Mouse (Mus musculus): ENCODE measurements around the gene Syt14. TPM values are rescaled to one million over a fixed set of nuclear protein-coding genes. Genes with fewer than 3 reads are reported as not detected.

Syt14 gene
- polyA plus RNA-seq, 1 experiment from 2014 or later = 1.5 TPM

GRCm38 (mm10) chr1:192994179-192994873 is 41.2 kb downstream of the Syt14 start:
- Histone ChIP-seq H3K27me3 (ENCODE audit: insufficient read depth, low read length) (no peaks in the 10 kb centered on the region), H3K36me3 (ENCODE audit: insufficient read depth, low read length) (no peaks in the 10 kb centered on the region), H3K4me2 (replicated peaks; ENCODE audit: low read depth, low read length) (no peak overlapping the region), H3K4me1 (ENCODE audit: insufficient read depth, low read length) (no peaks in the 10 kb centered on the region), H3K9ac (replicated peaks; ENCODE audit: low read length) (no peak overlapping the region), H3K4me3 (ENCODE audit: low read length) (no peak overlapping the region), H3K27ac (ENCODE audit: low read length) (no peak overlapping the region), H3K9me3 (ENCODE audit: low read length) (no peaks in the 10 kb centered on the region)
- no peak for ATAC-seq (ENCODE audit: low FRiP score, low TSS enrichment)
- WGBS = 90% methylated on average over 2 of the region's 2 CpGs

GRCm38 (mm10) chr1:192993491-192993890 is 42.1 kb downstream of the Syt14 start:
- H3K4me2 ChIP-seq (replicated peaks; ENCODE audit: low read depth, low read length) = no peak overlapping the region
- H3K4me3 ChIP-seq (ENCODE audit: low read length) = no peak overlapping the region
- H3K4me1 ChIP-seq (ENCODE audit: insufficient read depth, low read length) = no peaks in the 10 kb centered on the region
- no peak for ATAC-seq (ENCODE audit: low FRiP score, low TSS enrichment)
- no peaks in the 10 kb centered on the region for H3K36me3 ChIP-seq (ENCODE audit: insufficient read depth, low read length)
- H3K27me3 ChIP-seq (ENCODE audit: insufficient read depth, low read length) = no peaks in the 10 kb centered on the region
- no peak overlapping the region for H3K9ac ChIP-seq (replicated peaks; ENCODE audit: low read length)
- H3K9me3 ChIP-seq (ENCODE audit: low read length) = no peaks in the 10 kb centered on the region
- H3K27ac ChIP-seq (ENCODE audit: low read length) = no peak overlapping the region

- no peak for ATAC-seq (ENCODE audit: low FRiP score, low TSS enrichment)
- WGBS = 88% methylated on average over 3 of the region's 3 CpGs
- Histone ChIP-seq H3K4me3 (ENCODE audit: low read length) (no peak overlapping the region), H3K9ac (replicated peaks; ENCODE audit: low read length) (no peak overlapping the region), H3K36me3 (ENCODE audit: insufficient read depth, low read length) (no peaks in the 10 kb centered on the region), H3K27ac (ENCODE audit: low read length) (no peak overlapping the region), H3K4me2 (replicated peaks; ENCODE audit: low read depth, low read length) (no peak overlapping the region), H3K4me1 (ENCODE audit: insufficient read depth, low read length) (no peaks in the 10 kb centered on the region), H3K27me3 (ENCODE audit: insufficient read depth, low read length) (no peaks in the 10 kb centered on the region), H3K9me3 (ENCODE audit: low read length) (no peaks in the 10 kb centered on the region)
Measured at GRCm38 (mm10) chr1:192987203-192987602, 48.4 kb downstream of the Syt14 start.

GRCm38 (mm10) chr1:192986481-192986880 is 49.1 kb downstream of the Syt14 start:
- no peak overlapping the region for H3K27ac ChIP-seq (ENCODE audit: low read length)
- ATAC-seq (ENCODE audit: low FRiP score, low TSS enrichment) = no peak
- 82% methylated on average over 3 of the region's 3 CpGs for WGBS
- H3K4me2 ChIP-seq (replicated peaks; ENCODE audit: low read depth, low read length) = no peak overlapping the region
- no peaks in the 10 kb centered on the region for H3K36me3 ChIP-seq (ENCODE audit: insufficient read depth, low read length)
- no peak overlapping the region for H3K4me3 ChIP-seq (ENCODE audit: low read length)
- H3K9ac ChIP-seq (replicated peaks; ENCODE audit: low read length) = no peak overlapping the region
- no peaks in the 10 kb centered on the region for H3K4me1 ChIP-seq (ENCODE audit: insufficient read depth, low read length)
- H3K9me3 ChIP-seq (ENCODE audit: low read length) = no peaks in the 10 kb centered on the region
- no peaks in the 10 kb centered on the region for H3K27me3 ChIP-seq (ENCODE audit: insufficient read depth, low read length)

DNA sequence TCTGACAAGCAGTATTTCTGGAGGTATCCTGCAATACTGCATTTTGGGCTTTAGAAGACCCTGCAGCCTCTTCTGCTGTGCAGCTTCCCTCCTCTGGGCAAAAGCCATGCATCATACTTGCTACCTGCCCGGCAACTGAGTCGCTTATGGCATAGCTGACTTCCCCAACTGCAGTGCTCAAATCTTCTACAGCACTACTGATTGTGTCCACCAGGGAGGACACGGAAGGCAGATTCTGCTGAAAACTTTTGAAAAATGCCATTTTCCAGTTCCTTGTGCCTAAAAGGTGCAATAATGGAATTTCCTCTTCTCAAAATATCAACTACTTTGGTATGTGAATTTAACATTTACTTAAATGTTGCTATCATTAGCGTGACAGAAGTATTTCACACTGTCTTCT is 51.2 kb downstream of the Syt14 start:
- H3K4me2 ChIP-seq (replicated peaks; ENCODE audit: low read depth, low read length) = no peak overlapping the region
- no peak overlapping the region for H3K27ac ChIP-seq (ENCODE audit: low read length)
- no peaks in the 10 kb centered on the region for H3K36me3 ChIP-seq (ENCODE audit: insufficient read depth, low read length)
- H3K27me3 ChIP-seq (ENCODE audit: insufficient read depth, low read length) = no peaks in the 10 kb centered on the region
- H3K4me3 ChIP-seq (ENCODE audit: low read length) = no peak overlapping the region
- no peaks in the 10 kb centered on the region for H3K9me3 ChIP-seq (ENCODE audit: low read length)
- 92% methylated on average over 4 of the region's 4 CpGs for WGBS
- no peak for ATAC-seq (ENCODE audit: low FRiP score, low TSS enrichment)
- no peaks in the 10 kb centered on the region for H3K4me1 ChIP-seq (ENCODE audit: insufficient read depth, low read length)
- no peak overlapping the region for H3K9ac ChIP-seq (replicated peaks; ENCODE audit: low read length)

DNA sequence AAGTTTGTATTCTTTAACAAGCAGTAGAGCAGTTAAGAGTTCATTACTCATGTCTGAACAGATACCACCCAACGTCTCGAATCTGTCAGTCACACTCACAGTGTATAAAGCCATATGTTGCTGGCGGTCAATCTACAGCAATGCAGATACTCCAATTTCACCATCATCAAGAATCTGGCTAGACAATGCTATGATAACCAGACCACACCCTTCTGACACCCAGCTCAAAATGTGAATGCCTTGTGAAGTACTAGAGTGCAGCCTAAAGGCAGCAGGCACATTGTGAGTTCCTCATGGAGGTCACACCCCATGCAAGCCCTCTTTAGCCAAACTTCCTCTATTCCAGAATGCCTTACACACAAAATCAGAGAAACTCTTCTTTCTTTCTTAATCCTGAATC is 53.9 kb downstream of the Syt14 start:
- 84% methylated on average over 3 of the region's 3 CpGs for WGBS

GRCm38 (mm10) chr1:192981120-192981519 is 54.5 kb downstream of the Syt14 start:
- no peak for ATAC-seq (ENCODE audit: low FRiP score, low TSS enrichment)
- Histone ChIP-seq H3K4me3 (ENCODE audit: low read length) (no peak overlapping the region), H3K4me2 (replicated peaks; ENCODE audit: low read depth, low read length) (no peak overlapping the region), H3K36me3 (ENCODE audit: insufficient read depth, low read length) (no peaks in the 10 kb centered on the region), H3K9me3 (ENCODE audit: low read length) (no peaks in the 10 kb centered on the region), H3K27me3 (ENCODE audit: insufficient read depth, low read length) (no peaks in the 10 kb centered on the region), H3K27ac (ENCODE audit: low read length) (no peak overlapping the region), H3K9ac (replicated peaks; ENCODE audit: low read length) (no peak overlapping the region), H3K4me1 (ENCODE audit: insufficient read depth, low read length) (no peaks in the 10 kb centered on the region)
- 63% methylated on average over 1 of the region's 1 CpGs for WGBS

More for the DNA sequence above, 53.9 kb downstream of the Syt14 start:
- Histone ChIP-seq H3K4me2 (replicated peaks; ENCODE audit: low read depth, low read length) (no peak overlapping the region), H3K27me3 (ENCODE audit: insufficient read depth, low read length) (no peaks in the 10 kb centered on the region), H3K36me3 (ENCODE audit: insufficient read depth, low read length) (no peaks in the 10 kb centered on the region), H3K9ac (replicated peaks; ENCODE audit: low read length) (no peak overlapping the region), H3K9me3 (ENCODE audit: low read length) (no peaks in the 10 kb centered on the region), H3K4me3 (ENCODE audit: low read length) (no peak overlapping the region), H3K4me1 (ENCODE audit: insufficient read depth, low read length) (no peaks in the 10 kb centered on the region), H3K27ac (ENCODE audit: low read length) (no peak overlapping the region)
- ATAC-seq (ENCODE audit: low FRiP score, low TSS enrichment) = no peak

GRCm38 (mm10) chr1:192962323-192962722 is 73.3 kb downstream of the Syt14 start:
- H3K4me3 ChIP-seq (ENCODE audit: low read length) = no peak overlapping the region
- H3K27me3 ChIP-seq (ENCODE audit: insufficient read depth, low read length) = no peaks in the 10 kb centered on the region
- no peak overlapping the region for H3K9ac ChIP-seq (replicated peaks; ENCODE audit: low read length)
- no peaks in the 10 kb centered on the region for H3K36me3 ChIP-seq (ENCODE audit: insufficient read depth, low read length)
- no peak overlapping the region for H3K4me2 ChIP-seq (replicated peaks; ENCODE audit: low read depth, low read length)
- 90% methylated on average over 5 of the region's 5 CpGs for WGBS
- H3K9me3 ChIP-seq (ENCODE audit: low read length) = no peaks in the 10 kb centered on the region
- no peak overlapping the region for H3K27ac ChIP-seq (ENCODE audit: low read length)
- ATAC-seq (ENCODE audit: low FRiP score, low TSS enrichment) = no peak
- H3K4me1 ChIP-seq (ENCODE audit: insufficient read depth, low read length) = no peaks in the 10 kb centered on the region

- ATAC-seq (ENCODE audit: low FRiP score, low TSS enrichment) = no peak
- 64% methylated on average over 2 of the region's 2 CpGs for WGBS
- H3K9me3 ChIP-seq (ENCODE audit: low read length) = no peaks in the 10 kb centered on the region
- H3K27me3 ChIP-seq (ENCODE audit: insufficient read depth, low read length) = no peaks in the 10 kb centered on the region
- no peak overlapping the region for H3K9ac ChIP-seq (replicated peaks; ENCODE audit: low read length)
- H3K4me2 ChIP-seq (replicated peaks; ENCODE audit: low read depth, low read length) = no peak overlapping the region
- no peak overlapping the region for H3K4me3 ChIP-seq (ENCODE audit: low read length)
- H3K4me1 ChIP-seq (ENCODE audit: insufficient read depth, low read length) = no peaks in the 10 kb centered on the region
- no peak overlapping the region for H3K27ac ChIP-seq (ENCODE audit: low read length)
- no peaks in the 10 kb centered on the region for H3K36me3 ChIP-seq (ENCODE audit: insufficient read depth, low read length)
Measured at GRCm38 (mm10) chr1:192947839-192948173, 87.8 kb downstream of the Syt14 start.

GRCm38 (mm10) chr1:192947170-192947838 is 88.3 kb downstream of the Syt14 start:
- no peaks in the 10 kb centered on the region for H3K36me3 ChIP-seq (ENCODE audit: insufficient read depth, low read length)
- H3K4me1 ChIP-seq (ENCODE audit: insufficient read depth, low read length) = no peaks in the 10 kb centered on the region
- no peak overlapping the region for H3K9ac ChIP-seq (replicated peaks; ENCODE audit: low read length)
- no peak overlapping the region for H3K4me3 ChIP-seq (ENCODE audit: low read length)
- 80% methylated on average over 1 of the region's 1 CpGs for WGBS
- H3K4me2 ChIP-seq (replicated peaks; ENCODE audit: low read depth, low read length) = no peak overlapping the region
- H3K27ac ChIP-seq (ENCODE audit: low read length) = no peak overlapping the region
- ATAC-seq (ENCODE audit: low FRiP score, low TSS enrichment) = no peak
- no peaks in the 10 kb centered on the region for H3K27me3 ChIP-seq (ENCODE audit: insufficient read depth, low read length)
- no peaks in the 10 kb centered on the region for H3K9me3 ChIP-seq (ENCODE audit: low read length)

Measured in kidney, embryonic 16.5 days (tissue).